Mouse (Mus musculus) urinary bladder, postnatal 25 days (tissue): ENCODE data around the gene Kcnh4.
"Not testable (repeated sequence)": the region's sequence is repeated elsewhere in the genome, so short reads cannot be mapped to it uniquely, and the experiment has no call there.

Experiments used
- DNase-seq: peaks from one replicate; pipeline ENCODE4 v3.0.0; 2022; ENCODE audit warnings: low spot score

The Kcnh4 gene

DNA sequence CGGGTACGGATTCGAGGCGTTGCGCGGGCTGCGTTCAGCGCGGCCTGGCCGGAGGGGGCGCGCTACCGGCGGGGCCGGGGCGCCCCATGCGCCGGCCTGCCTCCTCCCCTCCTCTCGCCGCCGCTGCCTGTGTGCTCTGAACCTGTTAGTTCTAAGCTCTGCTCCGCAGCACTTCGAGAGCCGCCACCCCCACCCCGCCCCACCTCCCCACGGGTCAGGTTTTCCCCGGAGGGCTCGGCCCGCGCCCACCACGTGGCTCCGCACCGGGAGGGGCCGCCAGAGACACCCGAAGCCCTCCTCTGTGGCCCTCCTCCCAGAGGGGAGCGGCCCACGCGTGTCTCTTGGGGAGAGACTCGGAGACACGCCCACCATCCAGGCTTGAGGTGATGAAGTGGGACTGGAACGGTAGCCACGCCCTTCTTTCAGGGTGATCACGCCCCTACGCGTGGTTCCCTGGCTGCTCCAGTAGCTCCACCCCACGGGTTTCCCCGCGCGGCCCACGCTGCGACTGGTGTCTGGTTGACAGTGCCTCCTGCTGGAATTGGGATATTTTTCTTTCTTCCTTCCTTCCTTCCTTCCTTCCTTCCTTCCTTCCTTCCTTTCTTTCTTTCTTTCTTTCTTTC, at the start of gene Kcnh4:
TSS of gene Kcnh4 (minus strand) at position 332 of the 623 bp plus-strand sequence.
- no peak for DNase-seq

GRCm38 (mm10) chr11:100806380-100807305, 46.9 kb upstream of the Kcnh4 start:
- no peak for DNase-seq

DNA sequence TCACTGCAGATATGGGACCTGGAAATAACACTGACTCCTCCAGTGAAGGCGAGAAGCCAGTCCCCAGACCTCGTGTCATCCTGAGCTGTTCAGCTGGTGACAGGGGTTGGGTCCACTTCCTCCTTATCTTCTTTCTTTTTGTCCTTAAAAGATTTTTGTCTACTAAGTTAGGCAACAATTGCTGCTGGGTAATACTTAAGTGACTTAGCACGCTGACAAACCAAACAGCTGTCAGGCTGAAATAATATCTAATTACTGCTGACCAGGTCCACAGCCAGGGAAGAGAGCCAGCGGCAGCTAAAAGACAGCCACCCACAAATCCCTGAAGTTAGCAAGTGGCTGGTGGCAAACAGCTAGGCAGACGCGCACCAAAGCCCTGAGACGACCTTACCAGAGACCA, 45.8 kb upstream of the Kcnh4 start:
- no peak for DNase-seq

DNA sequence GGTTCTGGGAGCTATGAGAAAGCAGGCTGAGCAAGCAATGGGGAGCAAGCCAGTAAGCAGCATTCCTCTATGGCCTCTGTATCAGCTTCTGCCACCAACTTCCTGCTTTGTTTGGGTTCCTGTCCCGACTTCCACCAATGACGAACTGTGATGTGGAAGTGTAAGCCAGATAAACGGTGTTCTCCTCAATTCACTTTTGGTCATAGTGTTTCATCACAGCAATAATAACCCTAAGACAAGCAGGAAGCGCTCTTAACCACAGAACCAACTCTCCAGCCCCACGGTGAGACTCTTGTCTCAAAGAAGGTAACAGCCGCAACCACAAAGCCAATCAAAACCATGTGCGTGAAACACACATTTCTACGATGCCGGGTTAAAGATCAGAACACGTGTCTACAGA, 44.7 kb upstream of the Kcnh4 start:
- DNase-seq: no peak

DNA sequence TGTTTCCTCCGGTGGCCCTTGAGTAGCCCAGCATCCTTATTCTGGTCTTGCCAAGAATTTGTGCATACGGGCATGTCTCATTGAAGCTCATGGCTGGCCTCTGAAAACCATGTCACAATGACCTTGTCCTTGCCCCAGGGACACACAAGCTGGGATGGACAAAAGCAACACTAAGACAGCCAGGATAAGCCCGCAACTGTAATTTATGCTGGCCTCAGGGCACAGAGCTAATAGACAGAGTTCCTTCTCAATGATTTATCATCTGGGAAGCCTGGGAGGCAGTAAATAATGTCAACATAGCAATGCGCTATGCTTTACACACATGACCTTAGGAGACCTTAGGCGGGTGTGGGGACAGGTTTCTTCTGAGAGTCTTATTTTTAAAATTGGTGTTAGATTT, 39.7 kb upstream of the Kcnh4 start:
- DNase-seq: no peak

GRCm38 (mm10) chr11:100796585-100796984, 36.8 kb upstream of the Kcnh4 start:
- DNase-seq: no peak

DNA sequence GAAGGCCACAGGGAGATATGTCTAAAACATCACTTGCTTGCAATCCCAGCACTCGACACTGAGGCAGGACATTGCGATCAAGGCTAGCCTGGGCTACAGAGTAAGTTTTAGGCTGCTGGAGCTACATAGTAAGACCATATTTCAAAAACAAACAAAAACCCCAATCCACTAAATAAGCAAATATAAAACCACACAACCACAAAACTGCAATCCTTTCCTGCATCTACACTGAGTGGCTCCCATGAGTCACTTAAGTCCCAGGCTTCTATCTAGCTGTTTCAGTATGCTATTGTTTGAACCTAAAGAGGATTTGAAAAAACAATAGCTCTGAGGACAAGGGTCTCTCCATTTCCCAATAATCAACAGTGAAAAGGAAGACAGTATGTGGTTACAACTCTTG, 35.6 kb upstream of the Kcnh4 start:
- DNase-seq: no peak

DNA sequence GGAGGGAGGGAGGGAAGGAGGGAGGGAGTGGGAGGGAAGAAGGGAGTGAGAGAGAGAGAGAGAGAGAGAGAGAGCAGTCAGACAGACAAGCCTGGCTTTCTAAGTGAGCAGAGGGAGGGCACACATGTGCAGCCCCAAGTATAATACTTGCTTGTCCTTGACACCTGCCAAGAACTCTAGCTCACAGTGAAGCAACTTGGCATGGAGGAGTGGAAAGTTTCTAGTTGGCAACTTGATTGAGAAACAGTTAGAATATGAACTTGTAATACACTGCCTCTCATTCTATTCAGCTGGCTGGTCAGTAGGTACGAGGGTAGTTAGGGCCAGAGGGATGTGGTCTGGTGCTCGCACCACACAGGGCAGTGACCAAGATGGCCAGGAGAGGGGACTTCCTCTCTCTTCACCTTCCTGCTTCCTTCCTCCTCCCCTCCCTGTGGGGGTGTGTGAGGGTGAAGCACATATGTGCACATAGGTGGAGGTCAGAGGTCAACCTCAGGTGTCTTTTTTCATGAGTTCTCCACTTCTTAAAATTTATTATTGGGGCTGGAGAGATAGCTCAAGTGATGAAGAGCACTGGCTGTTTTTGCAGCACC, 31.8 kb upstream of the Kcnh4 start:
- no peak for DNase-seq

DNA sequence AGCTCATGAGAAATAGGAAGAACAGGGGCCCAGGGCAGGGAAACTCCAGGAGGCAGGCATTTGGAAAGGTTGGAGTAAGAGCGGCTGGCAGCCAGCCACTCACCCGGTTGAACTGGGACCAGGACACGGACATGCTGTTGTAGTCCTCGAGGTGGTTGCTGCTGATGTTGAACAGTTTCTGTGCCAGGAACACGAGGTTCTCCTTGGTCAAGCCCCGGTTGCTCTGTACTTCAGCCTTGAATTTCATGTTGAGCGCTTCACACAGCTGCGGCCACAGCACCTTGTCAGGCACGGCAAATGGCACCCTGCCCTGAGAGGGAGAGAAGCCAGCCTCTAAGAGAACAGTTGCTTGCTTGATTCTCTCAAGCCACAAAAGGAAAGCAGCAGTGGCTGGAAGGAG, 30.9 kb upstream of the Kcnh4 start:
- DNase-seq: not testable (repeated sequence)

DNA sequence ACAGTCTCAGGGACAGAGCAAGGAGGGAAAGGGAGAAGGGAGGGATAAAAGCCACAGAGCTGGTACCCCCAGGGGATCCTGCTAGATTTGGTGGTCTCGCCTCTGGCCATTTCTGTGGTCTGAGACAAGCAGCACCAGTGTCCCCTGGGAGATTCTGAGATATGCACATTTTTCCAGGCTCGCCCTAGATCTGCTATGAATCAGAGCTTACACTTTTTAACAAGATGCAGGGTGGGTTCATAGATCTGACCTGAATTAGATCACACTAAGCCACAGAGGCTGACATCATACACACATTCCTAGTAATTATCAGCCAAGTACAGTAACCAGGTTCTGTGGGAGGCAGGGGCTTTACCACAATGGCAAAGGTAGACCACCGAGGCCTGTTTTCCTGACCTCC, 30.0 kb upstream of the Kcnh4 start:
- no peak for DNase-seq

- DNase-seq: no peak
Observed at GRCm38 (mm10) chr11:100785774-100786173, 26.0 kb upstream of the Kcnh4 start.

GRCm38 (mm10) chr11:100784286-100784685, 24.5 kb upstream of the Kcnh4 start:
- DNase-seq: no peak

- no peak for DNase-seq
Observed at GRCm38 (mm10) chr11:100782568-100782967, 22.8 kb upstream of the Kcnh4 start.

- no peak for DNase-seq
Observed at GRCm38 (mm10) chr11:100781763-100782475, 22.2 kb upstream of the Kcnh4 start.

- no peak for DNase-seq
Observed at GRCm38 (mm10) chr11:100780247-100780646, 20.5 kb upstream of the Kcnh4 start.

DNA sequence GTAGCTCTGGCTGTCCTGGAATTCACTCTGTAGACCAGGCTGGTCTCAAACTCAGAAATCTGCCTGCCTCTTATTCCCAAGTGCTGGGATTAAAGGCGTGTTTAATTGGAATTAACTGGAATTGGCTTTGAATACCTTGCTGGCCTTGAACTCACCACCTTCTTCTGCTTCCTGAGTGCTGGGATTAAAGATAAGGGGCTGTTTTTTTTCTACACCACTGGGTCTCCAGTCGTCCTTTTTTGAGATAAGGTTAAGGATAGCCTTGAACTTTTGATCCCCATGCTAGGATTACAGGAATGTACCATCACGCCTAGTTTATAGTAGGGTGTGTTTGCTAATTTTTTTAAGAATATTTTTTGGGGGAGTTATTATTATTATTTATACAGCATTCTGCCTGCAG, 18.3 kb upstream of the Kcnh4 start:
- no peak for DNase-seq

GRCm38 (mm10) chr11:100775921-100776320, 16.2 kb upstream of the Kcnh4 start:
- DNase-seq: no peak

DNA sequence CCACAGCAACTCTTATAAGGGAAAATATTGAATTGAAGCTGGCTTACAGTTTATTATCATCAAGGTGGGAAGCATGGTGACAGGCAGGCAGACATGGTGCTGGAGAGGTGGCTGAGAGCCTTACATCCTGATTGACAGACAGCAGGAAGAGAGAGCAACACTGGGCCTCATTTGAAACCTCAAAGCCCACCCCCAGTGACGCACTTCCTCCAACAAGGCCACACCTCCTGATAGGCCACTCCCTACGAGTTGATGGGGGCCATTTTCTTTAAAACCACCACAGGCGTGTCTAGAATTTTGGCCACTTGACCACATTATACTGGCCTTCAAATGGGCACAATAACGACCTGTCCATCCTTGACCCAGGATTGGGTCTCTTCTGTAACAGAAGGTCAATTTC, 14.5 kb upstream of the Kcnh4 start:
- DNase-seq: no peak

GRCm38 (mm10) chr11:100770646-100771408, 11.1 kb upstream of the Kcnh4 start, which contains the start of gene Ghdc:
TSS of gene Ghdc (minus strand) at chr11:100770957.
- DNase-seq: peak; percentile 82

DNA sequence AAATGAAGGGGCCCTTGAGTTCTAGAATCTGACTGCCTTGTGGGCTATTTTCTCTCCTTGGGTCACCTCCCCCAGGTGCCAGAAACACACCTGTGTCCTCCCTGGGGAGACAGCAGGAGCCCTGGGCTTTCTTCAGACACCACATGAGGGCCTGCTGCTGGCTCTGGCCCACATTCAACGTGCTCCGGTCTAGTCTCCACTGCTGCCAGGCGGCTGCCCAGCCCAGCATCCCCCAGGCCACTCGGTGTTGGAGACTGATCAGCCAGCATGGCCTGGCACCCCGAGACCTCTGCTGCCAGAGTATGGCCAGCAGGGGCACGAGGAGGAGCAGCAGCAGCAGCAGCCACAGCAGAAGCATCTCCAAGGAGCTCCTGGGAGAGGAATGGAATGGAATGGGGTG, 10.2 kb upstream of the Kcnh4 start:
- no peak for DNase-seq

- DNase-seq: no peak
Observed at GRCm38 (mm10) chr11:100767871-100768270, 8.1 kb upstream of the Kcnh4 start.

DNA sequence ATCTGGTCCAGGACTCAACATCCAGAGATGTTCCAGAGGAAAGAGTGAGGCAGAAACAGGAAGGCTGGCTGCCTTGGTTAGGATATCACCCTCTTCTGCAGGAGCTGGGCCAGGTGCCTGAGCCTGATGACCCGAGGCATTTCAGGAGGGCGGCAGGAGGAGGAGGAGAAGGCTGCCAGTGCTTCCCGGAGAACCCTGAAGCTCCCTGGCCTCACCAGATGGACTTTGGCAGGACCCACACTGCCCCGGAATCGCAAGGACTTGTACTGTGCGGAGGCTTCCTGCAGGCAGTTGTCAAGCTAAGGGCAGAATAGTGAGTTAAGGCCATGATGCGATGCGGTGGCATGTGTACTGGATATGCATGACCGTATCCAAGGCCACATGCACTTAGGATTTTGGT, 7.0 kb upstream of the Kcnh4 start:
- DNase-seq: no peak
